Mouse (Mus musculus): ENCODE results near the gene Guca1b. TPM values are rescaled to one million over a fixed set of nuclear protein-coding genes. Genes with fewer than 3 reads are reported as not detected.
A peak's percentile ranks its signal among the peaks of the same experiment; 100 is the strongest.

Gene Guca1b
- polyA plus RNA-seq, 2 experiments, result 0.18 to 0.44 TPM

- H3K27me3 ChIP-seq (ENCODE audit: control insufficient read depth, insufficient read depth, low read length), result peaks cover 19% of the 10 kb centered on the region
- H3K4me1 ChIP-seq (replicated peaks; ENCODE audit: control insufficient read depth in 2 of 2, insufficient read depth in 2 of 2, low read length in 1 of 2), result peaks cover 3 to 41% of the 10 kb centered on the region in 2 experiments
- H3K27ac ChIP-seq, result no peak overlapping the region
- ATAC-seq (ENCODE audit: insufficient read depth) (no peak), DNase-seq (ENCODE audit: low read depth in 3 of 3, low spot score in 3 of 3) (no peak)
- no peak overlapping the region for H3K4me2 ChIP-seq (ENCODE audit: low read depth)
- H3K36me3 ChIP-seq (replicated peaks; ENCODE audit: control insufficient read depth, insufficient read depth, low read depth), result no peaks in the 10 kb centered on the region
- no peaks in the 10 kb centered on the region for H3K9me3 ChIP-seq (ENCODE audit: control insufficient read depth, low read length)
- TF ChIP-seq CTCF (IDR thresholded peaks at IDR 0.05; ENCODE audit: low read depth) (no peak), EP300 (IDR thresholded peaks at IDR 0.05; ENCODE audit: low read depth) (no peak)
- H3K4me3 ChIP-seq (ENCODE audit: insufficient read depth in 1 of 2, low read depth in 2 of 2, low read length in 2 of 2), result no peak overlapping the region
- no peak overlapping the region for H3K9ac ChIP-seq (replicated peaks)
- WGBS (ENCODE audit: insufficient replicate concordance), result 59% methylated on average over 19 of the region's 19 CpGs
Measured at GRCm38 (mm10) chr17:47441296-47442051, 56.3 kb downstream of the Guca1b start.

- Histone ChIP-seq H3K4me3 (ENCODE audit: insufficient read depth in 1 of 2, low read depth in 2 of 2, low read length in 2 of 2) (no peak overlapping the region), H3K36me3 (replicated peaks; ENCODE audit: control insufficient read depth, insufficient read depth, low read depth) (no peaks in the 10 kb centered on the region), H3K4me1 (replicated peaks; ENCODE audit: control insufficient read depth in 2 of 2, insufficient read depth in 2 of 2, low read length in 1 of 2) (peaks cover 6 to 44% of the 10 kb centered on the region in 2 experiments), H3K9me3 (ENCODE audit: control insufficient read depth, low read length) (no peaks in the 10 kb centered on the region), H3K9ac (replicated peaks) (no peak overlapping the region), H3K27me3 (ENCODE audit: control insufficient read depth, insufficient read depth, low read length) (peaks cover 11% of the 10 kb centered on the region), H3K4me2 (ENCODE audit: low read depth) (no peak overlapping the region), H3K27ac (no peak overlapping the region)
- TF ChIP-seq CTCF (IDR thresholded peaks at IDR 0.05; ENCODE audit: low read depth) (0 out of 2 replicates have a peak, but pooled peaks have one; percentile 4), EP300 (IDR thresholded peaks at IDR 0.05; ENCODE audit: low read depth) (no peak)
- DNase-seq (ENCODE audit: low read depth in 3 of 3, low spot score in 3 of 3), result no peak
- WGBS (ENCODE audit: insufficient replicate concordance), result 55% methylated on average over 3 of the region's 3 CpGs
- no peak for ATAC-seq (ENCODE audit: insufficient read depth)
Measured at GRCm38 (mm10) chr17:47442271-47442670, 57.1 kb downstream of the Guca1b start.

Other genes starting within 250 kb of the Guca1b start
- 15.7 and 20.7 TPM in 2 replicates for gene Mrps10, start 16.5 kb upstream of the Guca1b start, polyA plus RNA-seq (2012; rRNA removed)
- gene Mrps10, start 16.5 kb upstream of the Guca1b start, polyA plus RNA-seq (2014; fragmentation: Nextera tagmentation; extraction: Ambion mirVana), result 46.5 and 47.5 TPM in 2 replicates
- 0.63 and 0.69 TPM in 2 replicates for gene Guca1a, start 15.2 kb downstream of the Guca1b start, polyA plus RNA-seq (2012; rRNA removed)
- gene Guca1a, start 15.2 kb downstream of the Guca1b start, polyA plus RNA-seq (2014; fragmentation: Nextera tagmentation; extraction: Ambion mirVana), result 1.0 and 1.1 TPM in 2 replicates
- 0.44 and 0.56 TPM in 2 replicates for gene AI661453, start 51.2 kb downstream of the Guca1b start, polyA plus RNA-seq (2012; rRNA removed)
- 0.42 and 0.56 TPM in 2 replicates for gene AI661453, start 51.2 kb downstream of the Guca1b start, polyA plus RNA-seq (2014; fragmentation: Nextera tagmentation; extraction: Ambion mirVana)
- gene 1700001C19Rik, start 52.0 kb downstream of the Guca1b start, polyA plus RNA-seq (2012; rRNA removed), result 0.89 and 0.93 TPM in 2 replicates
- gene 1700001C19Rik, start 52.0 kb downstream of the Guca1b start, polyA plus RNA-seq (2014; fragmentation: Nextera tagmentation; extraction: Ambion mirVana), result 1.1 and 1.2 TPM in 2 replicates
- gene Taf8, start 116.9 kb downstream of the Guca1b start, polyA plus RNA-seq (2012; rRNA removed), result 13.8 and 15.5 TPM in 2 replicates
- gene Taf8, start 116.9 kb downstream of the Guca1b start, polyA plus RNA-seq (2014; fragmentation: Nextera tagmentation; extraction: Ambion mirVana), result 10.4 and 11.8 TPM in 2 replicates
- gene Ccnd3, start 119.7 kb downstream of the Guca1b start, polyA plus RNA-seq (2012; rRNA removed), result 195 and 227 TPM in 2 replicates
- gene Ccnd3, start 119.7 kb downstream of the Guca1b start, polyA plus RNA-seq (2014; fragmentation: Nextera tagmentation; extraction: Ambion mirVana), result 379 and 451 TPM in 2 replicates
- gene Bysl, start 226.1 kb downstream of the Guca1b start, polyA plus RNA-seq (2012; rRNA removed), result 9.8 and 12.5 TPM in 2 replicates
- gene Bysl, start 226.1 kb downstream of the Guca1b start, polyA plus RNA-seq (2014; fragmentation: Nextera tagmentation; extraction: Ambion mirVana), result 13.3 and 14.3 TPM in 2 replicates
- gene Med20, start 226.2 kb downstream of the Guca1b start, polyA plus RNA-seq (2012; rRNA removed), result 20.7 and 23.1 TPM in 2 replicates
- gene Med20, start 226.2 kb downstream of the Guca1b start, polyA plus RNA-seq (2014; fragmentation: Nextera tagmentation; extraction: Ambion mirVana), result 23.2 and 25.7 TPM in 2 replicates
- 0.86 and 0.95 TPM in 2 replicates for gene Gm20517, start 226.2 kb downstream of the Guca1b start, polyA plus RNA-seq (2012; rRNA removed)
- gene Gm20517, start 226.2 kb downstream of the Guca1b start, polyA plus RNA-seq (2014; fragmentation: Nextera tagmentation; extraction: Ambion mirVana), result 0.86 and 1.7 TPM in 2 replicates
- gene Usp49, start 245.3 kb downstream of the Guca1b start, polyA plus RNA-seq (2012; rRNA removed), result 6.4 and 6.6 TPM in 2 replicates
- gene Usp49, start 245.3 kb downstream of the Guca1b start, polyA plus RNA-seq (2014; fragmentation: Nextera tagmentation; extraction: Ambion mirVana), result 2.9 and 3.9 TPM in 2 replicates

Measured in liver, embryonic 14.5 days (tissue).